Mouse (Mus musculus) urinary bladder, postnatal 14 days (tissue): ENCODE data around the gene Scaper.

Experiments used
- DNase-seq: peaks from one replicate; pipeline ENCODE4 v3.0.0; 2021; ENCODE audit warnings: low spot score

The Scaper gene

GRCm38 (mm10) chr9:55608701-55609531 is 329.0 kb downstream of the Scaper start:
- no peak for DNase-seq

- DNase-seq: no peak
Measured at GRCm38 (mm10) chr9:55598594-55598993, 339.3 kb downstream of the Scaper start.

- DNase-seq: no peak
Measured at GRCm38 (mm10) chr9:55586141-55586540, 351.8 kb downstream of the Scaper start.

GRCm38 (mm10) chr9:55581414-55581813 is 356.5 kb downstream of the Scaper start:
- no peak for DNase-seq

- no peak for DNase-seq
Measured at GRCm38 (mm10) chr9:55576571-55576970, 361.3 kb downstream of the Scaper start.

- no peak for DNase-seq
Measured at GRCm38 (mm10) chr9:55571071-55571470, 366.8 kb downstream of the Scaper start.

GRCm38 (mm10) chr9:55568466-55569159 is 369.3 kb downstream of the Scaper start:
- DNase-seq: peak; percentile 67

GRCm38 (mm10) chr9:55560960-55561359 is 377.0 kb downstream of the Scaper start:
- DNase-seq: no peak

GRCm38 (mm10) chr9:55554986-55555385 is 382.9 kb downstream of the Scaper start:
- no peak for DNase-seq

GRCm38 (mm10) chr9:55549302-55549890 is 388.5 kb downstream of the Scaper start:
- no peak for DNase-seq

- no peak for DNase-seq
Measured at GRCm38 (mm10) chr9:55548871-55549270, 389.0 kb downstream of the Scaper start.

GRCm38 (mm10) chr9:55546176-55547010 is 391.5 kb downstream of the Scaper start:
- DNase-seq: peak; percentile 56

- DNase-seq: no peak
Measured at GRCm38 (mm10) chr9:55545556-55546175, 392.3 kb downstream of the Scaper start.

- DNase-seq: peak; percentile 11
Measured at GRCm38 (mm10) chr9:55544861-55545555, 392.9 kb downstream of the Scaper start.

GRCm38 (mm10) chr9:55543703-55544401 is 394.1 kb downstream of the Scaper start:
- DNase-seq: peak; percentile 11

- DNase-seq: no peak
Measured at GRCm38 (mm10) chr9:55543336-55543702, 394.6 kb downstream of the Scaper start.

- no peak for DNase-seq
Measured at GRCm38 (mm10) chr9:55542366-55543325, 395.3 kb downstream of the Scaper start.

- DNase-seq: peak; percentile 17
Measured at GRCm38 (mm10) chr9:55541681-55542365, 396.1 kb downstream of the Scaper start.

GRCm38 (mm10) chr9:55540888-55541287 is 397.0 kb downstream of the Scaper start:
- peak; percentile 53 for DNase-seq
